Mouse (Mus musculus) thymus, adult 2 months (tissue): ENCODE measurements at regions not wholly inside any gene's neighbourhood (a gene's known extent, or its start where the extent isn't known, plus 50 kb on each side); places are given as distances from the start of the nearest gene placed in this dataset.

Source experiments
- CTCF ChIP-seq: fragments of 200-500 bp; IDR thresholded peaks from 2 replicates; pipeline ENCODE4 v1.5.1; 2012; ENCODE audit warnings: mild to moderate bottlenecking, control low read depth, low read length, moderate library complexity, borderline replicate concordance; ENCODE audit not compliant: control insufficient read depth, poor library complexity, insufficient read depth; ENCODE audit errors: extremely low read depth
- POLR2A ChIP-seq: fragments of 200-500 bp; IDR thresholded peaks from 2 replicates; pipeline ENCODE4 v1.6.1; 2012; ENCODE audit warnings: mild to moderate bottlenecking, low read length, control low read depth, moderate library complexity; ENCODE audit not compliant: control insufficient read depth, poor library complexity, insufficient read depth; ENCODE audit errors: extremely low read depth

GRCm38 (mm10) chr4:56372711-56373110, 367.2 kb upstream of the Gm26657 start:
- TF ChIP-seq CTCF: no peak
- no peak for TF ChIP-seq POLR2A
